Mouse (Mus musculus) MEL (cell line): ENCODE results near the gene C1s2. TPM values are rescaled to one million over a fixed set of nuclear protein-coding genes. Genes with fewer than 3 reads are reported as not detected.

ENCODE experiments used
- DNase-seq: peaks from one replicate; pipeline ENCODE4 v3.0.0; 2011; ENCODE audit warnings: low read depth, low spot score
- H3K27ac ChIP-seq: 2 replicates; pipeline ENCODE4 v1.5.1; 2012; ENCODE audit warnings: low read depth, mild to moderate bottlenecking, control low read depth, low read length, moderate library complexity; ENCODE audit not compliant: control insufficient read depth
- H3K27me3 ChIP-seq, 2 experiments: fragments of 150-350 bp in 1 of 2; sonication (generic) in 1 of 2; 2 replicates each; pipeline ENCODE4 v1.6.1; 2012; ENCODE audit warnings: low read length in 2 of 2, mild to moderate bottlenecking in 2 of 2, improper control_type of control experiment in 1 of 2, moderate library complexity in 1 of 2; ENCODE audit not compliant: insufficient read depth in 2 of 2, control insufficient read depth in 1 of 2
- H3K36me3 ChIP-seq, 2 experiments: 2 replicates each; pipeline ENCODE4 v1.6.1; 2012 to 2014; ENCODE audit warnings: low read length in 2 of 2, improper control_type of control experiment in 1 of 2, inconsistent platforms in 1 of 2, mild to moderate bottlenecking in 1 of 2; ENCODE audit not compliant: insufficient read depth in 2 of 2, control insufficient read depth in 1 of 2
- H3K4me1 ChIP-seq, 2 experiments: fragments of 150-350 bp in 1 of 2; sonication (generic) in 1 of 2; 2 replicates each; pipeline ENCODE4 v1.6.1; 2012; ENCODE audit warnings: low read length in 2 of 2, improper control_type of control experiment in 1 of 2, mild to moderate bottlenecking in 1 of 2; ENCODE audit not compliant: insufficient read depth in 2 of 2, control insufficient read depth in 1 of 2
- H3K4me3 ChIP-seq, 2 experiments: fragments of 150-350 bp in 1 of 2; sonication (generic) in 1 of 2; 2 replicates each; pipeline ENCODE4 v1.5.1; 2012; ENCODE audit warnings: low read depth in 2 of 2, low read length in 2 of 2, mild to moderate bottlenecking in 2 of 2, moderate library complexity in 2 of 2, control low read depth in 1 of 2, improper control_type of control experiment in 1 of 2; ENCODE audit not compliant: control insufficient read depth in 1 of 2, insufficient read depth in 1 of 2
- H3K79me2 ChIP-seq: 2 replicates; pipeline ENCODE4 v1.6.1; 2012; ENCODE audit warnings: mild to moderate bottlenecking, low read length, moderate library complexity; ENCODE audit not compliant: control insufficient read depth, poor library complexity, insufficient read depth
- H3K9ac ChIP-seq: 2 replicates; pipeline ENCODE4 v1.6.1; 2012; ENCODE audit warnings: low read depth, mild to moderate bottlenecking, control low read depth, low read length, moderate library complexity; ENCODE audit not compliant: control insufficient read depth, poor library complexity, severe bottlenecking
- H3K9me3 ChIP-seq: fragments of 150-350 bp; sonication (generic); replicated peaks from 2 replicates; pipeline ENCODE4 v1.6.1; 2012; ENCODE audit warnings: mild to moderate bottlenecking, low read length, improper control_type of control experiment, moderate library complexity; ENCODE audit not compliant: insufficient read depth
- BHLHE40 ChIP-seq: IDR thresholded peaks from 2 replicates; pipeline ENCODE4 v1.6.1; 2012; ENCODE audit warnings: low read depth, mild to moderate bottlenecking, inconsistent platforms, low read length, improper control_type of control experiment, borderline replicate concordance
- CHD1 ChIP-seq: IDR thresholded peaks from 2 replicates; pipeline ENCODE4 v1.6.1; 2012; ENCODE audit warnings: low read depth, mild to moderate bottlenecking, inconsistent platforms, low read length, improper control_type of control experiment
- CTCF ChIP-seq, 3 experiments: IDR thresholded peaks in 2 of 3; conservative IDR thresholded peaks in 1 of 3; 2 replicates each; pipeline ENCODE4 v1.5.1; 2011 to 2012; ENCODE audit warnings: low read length in 3 of 3, low read depth in 2 of 3, mild to moderate bottlenecking in 2 of 3, improper control_type of control experiment in 1 of 3, inconsistent platforms in 1 of 3, mixed read lengths in 1 of 3, moderate library complexity in 1 of 3; ENCODE audit not compliant: control insufficient read depth in 1 of 3, insufficient read depth in 1 of 3, poor library complexity in 1 of 3, severe bottlenecking in 1 of 3
- E2F4 ChIP-seq: IDR thresholded peaks from 2 replicates; pipeline ENCODE4 v1.6.1; 2011; ENCODE audit warnings: low read depth, low read length, improper control_type of control experiment, borderline replicate concordance
- EP300 ChIP-seq, 2 experiments: IDR thresholded peaks; 2 replicates each; pipeline ENCODE4 v1.6.1; 2011; ENCODE audit warnings: improper control_type of control experiment in 2 of 2, low read length in 2 of 2, low read depth in 1 of 2, mild to moderate bottlenecking in 1 of 2
- HCFC1 ChIP-seq: IDR thresholded peaks from 2 replicates; pipeline ENCODE4 v1.6.1; 2012; ENCODE audit warnings: low read depth, mild to moderate bottlenecking, inconsistent platforms, low read length, improper control_type of control experiment, moderate library complexity
- JUND ChIP-seq: IDR thresholded peaks from 2 replicates; pipeline ENCODE4 v1.6.1; 2011; ENCODE audit warnings: low read depth, mild to moderate bottlenecking, improper control_type of control experiment, low read length
- MAFK ChIP-seq: IDR thresholded peaks from 2 replicates; pipeline ENCODE4 v1.6.1; 2011; ENCODE audit warnings: low read depth, mild to moderate bottlenecking, low read length, improper control_type of control experiment, borderline replicate concordance
- MAX ChIP-seq: IDR thresholded peaks from 2 replicates; pipeline ENCODE4 v1.6.1; 2011; ENCODE audit warnings: low read length, improper control_type of control experiment
- MAZ ChIP-seq: IDR thresholded peaks from 2 replicates; pipeline ENCODE4 v1.6.1; 2012; ENCODE audit warnings: low read depth, mild to moderate bottlenecking, inconsistent platforms, low read length, improper control_type of control experiment
- MEF2A ChIP-seq: IDR thresholded peaks from 2 replicates; pipeline ENCODE4 v1.6.1; 2014; ENCODE audit warnings: low read depth, mild to moderate bottlenecking, inconsistent platforms, low read length, improper control_type of control experiment; ENCODE audit not compliant: poor library complexity, insufficient replicate concordance, severe bottlenecking; ENCODE audit errors: extremely low read depth
- NELFE ChIP-seq: IDR thresholded peaks from 2 replicates; pipeline ENCODE4 v1.6.1; 2011; ENCODE audit warnings: low read depth, low read length, improper control_type of control experiment
- NRF1 ChIP-seq: IDR thresholded peaks from 2 replicates; pipeline ENCODE4 v1.6.1; 2014; ENCODE audit warnings: low read depth, mild to moderate bottlenecking, inconsistent platforms, low read length, improper control_type of control experiment, moderate library complexity; ENCODE audit not compliant: poor library complexity, insufficient read depth, severe bottlenecking
- POLR2A ChIP-seq, 2 experiments: IDR thresholded peaks; 2 replicates each; pipeline ENCODE4 v1.6.1; 2011 to 2012; ENCODE audit warnings: low read length in 2 of 2, mild to moderate bottlenecking in 2 of 2, control low read depth in 1 of 2, improper control_type of control experiment in 1 of 2, low read depth in 1 of 2, moderate library complexity in 1 of 2; ENCODE audit not compliant: control insufficient read depth in 1 of 2, insufficient read depth in 1 of 2, poor library complexity in 1 of 2
- POLR2AphosphoS5 ChIP-seq: IDR thresholded peaks from 2 replicates; pipeline ENCODE4 v1.6.1; 2012; ENCODE audit warnings: low read depth, borderline replicate concordance, mild to moderate bottlenecking, inconsistent platforms, low read length, moderate library complexity, mixed read lengths
- SMC3 ChIP-seq: IDR thresholded peaks from 2 replicates; pipeline ENCODE4 v1.6.1; 2011; ENCODE audit warnings: low read depth, low read length, improper control_type of control experiment
- ZKSCAN1 ChIP-seq: IDR thresholded peaks from 2 replicates; pipeline ENCODE4 v1.6.1; 2012; ENCODE audit warnings: low read depth, mild to moderate bottlenecking, inconsistent platforms, low read length, improper control_type of control experiment, moderate library complexity
- ZMIZ1 ChIP-seq: IDR thresholded peaks from 2 replicates; pipeline ENCODE4 v1.6.1; 2012; ENCODE audit warnings: low read depth, mild to moderate bottlenecking, inconsistent platforms, low read length, improper control_type of control experiment, moderate library complexity
- ZNF384 ChIP-seq: IDR thresholded peaks from 2 replicates; pipeline ENCODE4 v1.6.1; 2012; ENCODE audit warnings: low read depth, mild to moderate bottlenecking, inconsistent platforms, low read length, improper control_type of control experiment
- polyA plus RNA-seq, 2 experiments: library from polyadenylated mRNA; stranded (reverse) in 1 of 2; unstranded in 1 of 2; fragments of >175 nt in 1 of 2; fragments of >200 nt in 1 of 2; gene quantifications; 2 replicates each; pipeline versions ENCODE4 v1.2.1 to v1.2.4; 2012; ENCODE audit warnings: low replicate concordance in 2 of 2, low read depth in 1 of 2; ENCODE audit not compliant: insufficient read length in 2 of 2, insufficient read depth in 1 of 2, missing spikeins in 1 of 2
- total RNA-seq: library from RNA; depleted of rRNA; stranded (reverse); fragments of 300-350 nt; gene quantifications from 2 replicates; pipeline ENCODE4 v1.2.3, GENCODE M21; 2012

The C1s2 gene
- total and polyA plus RNA-seq, 3 experiments = 0.12 to 0.25 TPM; not detected in 1

- TF ChIP-seq CHD1 (no peak), JUND (no peak), BHLHE40 (no peak), MAZ (no peak), ZNF384 (no peak), EP300 (IDR thresholded peaks at IDR 0.05; ENCODE audit: low read depth in 1 of 2, low read length in 2 of 2) (no peak), NELFE (no peak)
- TF ChIP-seq, all 39 proteins: peak for 0
- Histone ChIP-seq H3K4me3 (no peak overlapping the region), H3K27me3 (no peaks in the 10 kb centered on the region; a peak in 2 of 4 replicates), H3K4me1 (no peaks in the 10 kb centered on the region), H3K9me3 (no peaks in the 10 kb centered on the region), H3K36me3 (no peaks in the 10 kb centered on the region), H3K27ac (no peak overlapping the region), H3K9ac (no peak overlapping the region), H3K79me2 (no peaks in the 10 kb centered on the region)
- no peak for DNase-seq
These were observed 43.6 kb downstream of the C1s2 start for GRCm38 (mm10) chr6:124592186-124592700.

GRCm38 (mm10) chr6:124588771-124589170 is 47.1 kb downstream of the C1s2 start:
- Histone ChIP-seq H3K4me3 (no peak overlapping the region), H3K79me2 (no peaks in the 10 kb centered on the region), H3K9ac (no peak overlapping the region), H3K4me1 (no peaks in the 10 kb centered on the region), H3K27ac (no peak overlapping the region), H3K27me3 (no peaks in the 10 kb centered on the region; a peak in 2 of 4 replicates), H3K36me3 (no peaks in the 10 kb centered on the region), H3K9me3 (no peaks in the 10 kb centered on the region)
- no peak for DNase-seq
- TF ChIP-seq MEF2A (no peak), POLR2A (IDR thresholded peaks at IDR 0.05; ENCODE audit: control insufficient read depth in 1 of 2, insufficient read depth in 1 of 2, low read depth in 1 of 2, low read length in 2 of 2, poor library complexity in 1 of 2) (no peak), NRF1 (no peak), E2F4 (no peak), ZMIZ1 (no peak), HCFC1 (no peak), SMC3 (no peak), MAFK (no peak), MAX (no peak), ZKSCAN1 (no peak), CTCF (IDR thresholded peaks at IDR 0.05 in 2 of 3, conservative IDR thresholded peaks at IDR 0.05 in 1 of 3; ENCODE audit: control insufficient read depth in 1 of 3, insufficient read depth in 1 of 3, low read depth in 2 of 3, low read length in 3 of 3, poor library complexity in 1 of 3, severe bottlenecking in 1 of 3) (no peak), POLR2AphosphoS5 (no peak), EP300 (IDR thresholded peaks at IDR 0.05; ENCODE audit: low read depth in 1 of 2, low read length in 2 of 2) (no peak)
